24 mouse cellular contexts compared by ENCODE assay signal in genomic region chr2:105023815-105024214, GRCm38 (mm10). TPM values are rescaled to one million over a fixed set of nuclear protein-coding genes. Genes with fewer than 3 reads are reported as not detected.
DNase-seq lines count a peak whose midpoint lies in the region; ATAC-seq and TF ChIP-seq lines count a peak whose summit lies in the region.
"Had no signal": no experiment of that assay in that cellular context is flagged by ENCODE, and none has a peak within 500 bp of the region (broad histone marks: within the 10 kb centered on the region; RNA-seq: fewer than 3 reads in every experiment).

No protein-coding gene starts in this region.

- TF ChIP-seq POLR2A in kidney, adult 2 months (IDR thresholded peaks at IDR 0.05; ENCODE audit: low read depth, low read length) = no peak

- H3K9me3 ChIP-seq in kidney, embryonic 16.5 days (ENCODE audit: low read length) = no peaks in the 10 kb centered on the region
- H3K9me3 ChIP-seq: embryonic facial prominence, embryonic 12.5 days; embryonic facial prominence, embryonic 15.5 days; heart, embryonic 13.5 days had no signal

- H3K36me3 ChIP-seq in kidney, adult 2 months (ENCODE audit: control insufficient read depth, insufficient read depth, low read length) = no peaks in the 10 kb centered on the region
- H3K36me3 ChIP-seq in kidney, embryonic 16.5 days (ENCODE audit: insufficient read depth, low read length) = no peaks in the 10 kb centered on the region
- H3K36me3 ChIP-seq: embryonic facial prominence, embryonic 12.5 days; embryonic facial prominence, embryonic 15.5 days; heart, embryonic 13.5 days had no signal

- peak overlapping the region; percentile 14; the same call in 1 of the 2 replicates for H3K27ac ChIP-seq in kidney, adult 2 months (ENCODE audit: insufficient read depth, low read depth, low read length)
- H3K27ac ChIP-seq in kidney, embryonic 16.5 days (ENCODE audit: low read length) = peak overlapping the region; percentile 86
- H3K27ac ChIP-seq: embryonic facial prominence, embryonic 12.5 days; embryonic facial prominence, embryonic 15.5 days; gastrocnemius, adult 2 months; heart, embryonic 13.5 days; hindbrain, embryonic 14.5 days had no signal

- no peak for TF ChIP-seq CTCF in kidney, adult 2 months (conservative IDR thresholded peaks at IDR 0.05; ENCODE audit: insufficient read depth, insufficient read length, low read depth, low read length)

- H3K4me3 ChIP-seq in kidney, adult 2 months (ENCODE audit: insufficient read depth, low read depth, low read length) = no peak overlapping the region
- no peak overlapping the region for H3K4me3 ChIP-seq in kidney, embryonic 16.5 days (ENCODE audit: low read length)
- H3K4me3 ChIP-seq: embryonic facial prominence, embryonic 12.5 days; embryonic facial prominence, embryonic 15.5 days; gastrocnemius, adult 2 months; heart, embryonic 13.5 days had no signal

- no peak overlapping the region for H3K9ac ChIP-seq in kidney, embryonic 16.5 days (replicated peaks; ENCODE audit: low read length)
- H3K9ac ChIP-seq: embryonic facial prominence, embryonic 12.5 days; embryonic facial prominence, embryonic 15.5 days; forebrain, postnatal 0 days; hindbrain, embryonic 14.5 days had no signal

- H3K27me3 ChIP-seq in kidney, adult 2 months (replicated peaks; ENCODE audit: control insufficient read depth, insufficient read depth, low read length) = no peaks in the 10 kb centered on the region; the same call in 1 of the 2 replicates
- H3K27me3 ChIP-seq in kidney, embryonic 16.5 days (ENCODE audit: insufficient read depth, low read length) = no peaks in the 10 kb centered on the region
- H3K27me3 ChIP-seq: embryonic facial prominence, embryonic 12.5 days; embryonic facial prominence, embryonic 15.5 days; heart, embryonic 13.5 days had no signal

- no peak overlapping the region for H3K4me2 ChIP-seq in kidney, embryonic 16.5 days (replicated peaks; ENCODE audit: low read depth, low read length)
- H3K4me2 ChIP-seq: embryonic facial prominence, embryonic 12.5 days; embryonic facial prominence, embryonic 15.5 days; heart, embryonic 13.5 days; hindbrain, embryonic 14.5 days had no signal

- peak; percentile 69 for ATAC-seq in kidney, embryonic 16.5 days (ENCODE audit: low FRiP score, low TSS enrichment)
- ATAC-seq: CD4-positive, CD25-positive, alpha-beta regulatory T cell, adult 4 months; forebrain, embryonic 14.5 days; forebrain, postnatal 0 days had no signal

- H3K4me1 ChIP-seq in kidney, adult 2 months (ENCODE audit: control insufficient read depth, insufficient read depth, low read length) = no peaks in the 10 kb centered on the region
- peaks cover 42% of the 10 kb centered on the region; the same call in 1 of the 2 replicates for H3K4me1 ChIP-seq in kidney, embryonic 16.5 days (ENCODE audit: insufficient read depth, low read length)
- H3K4me1 ChIP-seq: embryonic facial prominence, embryonic 12.5 days; embryonic facial prominence, embryonic 15.5 days had no signal

- no peak for DNase-seq in kidney, adult 2 months
- DNase-seq in kidney, postnatal 25 days = no peak
- DNase-seq in kidney, adult 9 months = no peak
- peak; percentile 12 for DNase-seq in retina, embryonic 14.5 days (ENCODE audit: low spot score)
- no peak for DNase-seq in retina, postnatal 1 day
- DNase-seq: adrenal gland, adult 2 months; adrenal gland, postnatal 14 days; cerebellum, adult 11 months; cerebellum, adult 2 months; cerebellum, adult 9-11 months; cerebellum, postnatal 25 days; forebrain, postnatal 0 days; gastrocnemius, adult 2 months; gastrocnemius, postnatal 14 days; heart, adult 11 months; heart, postnatal 14 days; heart, postnatal 4 days had no signal

- 68% methylated on average over 4 of the region's 4 CpGs for WGBS in kidney, adult 2 months
- WGBS in kidney, embryonic 16.5 days = 22% methylated on average over 4 of the region's 4 CpGs

RNA-seq across cellular contexts. Expression of gene Eif3m, which starts 6.9 kb away (rescaled TPM):
- 35.0 and 44.4 TPM in 2 replicates for polyA plus RNA-seq in kidney, adult 2 months (2012; rRNA removed)
- polyA plus RNA-seq in kidney, embryonic 16.5 days (2015; fragmentation: Nextera tagmentation; extraction: Ambion mirVana) = 332 and 352 TPM in 2 replicates
